Comparison of ENCODE assay signal across 12 mouse cellular contexts in the genomic region with DNA sequence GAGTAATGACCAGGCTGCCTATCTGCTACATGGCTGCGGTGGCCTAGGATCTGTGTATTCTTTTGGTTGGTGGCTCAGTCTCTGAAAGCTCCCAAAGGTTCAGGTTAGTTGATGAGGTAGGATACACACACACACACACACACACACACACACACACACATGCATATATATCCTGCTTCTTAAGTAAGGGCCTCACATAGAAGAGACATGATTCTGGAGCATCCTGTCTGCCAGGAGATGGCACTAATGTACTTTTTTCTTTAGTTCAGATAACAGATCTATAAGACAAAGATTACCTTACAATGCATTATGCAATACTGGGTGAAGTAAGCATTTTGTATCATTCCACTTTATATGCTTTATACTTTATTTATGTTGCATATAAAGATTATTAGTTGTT.
DNase-seq lines count a peak whose midpoint lies in the region; ATAC-seq and TF ChIP-seq lines count a peak whose summit lies in the region.
"Had no signal": no experiment of that assay in that cellular context is flagged by ENCODE, and none has a peak within 500 bp of the region (broad histone marks: within the 10 kb centered on the region; RNA-seq: fewer than 3 reads in every experiment).

No protein-coding gene starts in this region.

- no peaks in the 10 kb centered on the region for H3K27me3 ChIP-seq in forebrain, embryonic 12.5 days
- H3K27me3 ChIP-seq in midbrain, postnatal 0 days (ENCODE audit: insufficient read depth, low read length) = no peaks in the 10 kb centered on the region
- H3K27me3 ChIP-seq: embryonic facial prominence, embryonic 15.5 days; limb, embryonic 13.5 days had no signal

- DNase-seq in layer of hippocampus, adult 2 months (ENCODE audit: low spot score in 2 of 2) = no peak
- DNase-seq in layer of hippocampus, postnatal 36 days = no peak
- peak; percentile 24 for DNase-seq in brain, embryonic 18.5 days (ENCODE audit: low read depth, low spot score)
- DNase-seq in midbrain, postnatal 0 days (ENCODE audit: low spot score) = peak; percentile 78
- DNase-seq in ovary, postnatal 14 days (ENCODE audit: low spot score) = no peak
- no peak for DNase-seq in heart, postnatal 14 days
- DNase-seq in thymus, postnatal 4 days = no peak
- DNase-seq: adrenal gland, adult 2 months; lung, postnatal 14 days had no signal

- H3K27ac ChIP-seq in layer of hippocampus, adult 2 months = no peak overlapping the region
- H3K27ac ChIP-seq in forebrain, embryonic 12.5 days = no peak overlapping the region
- H3K27ac ChIP-seq in midbrain, postnatal 0 days (ENCODE audit: low read depth, low read length) = no peak overlapping the region
- H3K27ac ChIP-seq: embryonic facial prominence, embryonic 15.5 days; limb, embryonic 13.5 days had no signal

- H3K9ac ChIP-seq in forebrain, embryonic 12.5 days = no peak overlapping the region
- no peak overlapping the region for H3K9ac ChIP-seq in midbrain, postnatal 0 days (replicated peaks; ENCODE audit: low read length, poor library complexity, severe bottlenecking)
- H3K9ac ChIP-seq: embryonic facial prominence, embryonic 15.5 days; limb, embryonic 13.5 days had no signal

- no peaks in the 10 kb centered on the region for H3K9me3 ChIP-seq in forebrain, embryonic 12.5 days
- H3K9me3 ChIP-seq in midbrain, postnatal 0 days (ENCODE audit: low read length) = no peaks in the 10 kb centered on the region
- H3K9me3 ChIP-seq: embryonic facial prominence, embryonic 15.5 days; limb, embryonic 13.5 days had no signal

- TF ChIP-seq CTCF in layer of hippocampus, adult 2 months (conservative IDR thresholded peaks at IDR 0.05) = peak; percentile 69
- peak; percentile 75 for TF ChIP-seq CTCF in midbrain, postnatal 0 days (IDR thresholded peaks at IDR 0.05)

- H3K4me2 ChIP-seq in forebrain, embryonic 12.5 days = no peak overlapping the region
- no peak overlapping the region for H3K4me2 ChIP-seq in midbrain, postnatal 0 days (ENCODE audit: low read depth, low read length, poor library complexity, severe bottlenecking)
- H3K4me2 ChIP-seq: embryonic facial prominence, embryonic 15.5 days; limb, embryonic 13.5 days had no signal

- peak; percentile 58; the same call in 1 of the 2 replicates for ATAC-seq in forebrain, embryonic 12.5 days (ENCODE audit: low FRiP score)
- no peak for ATAC-seq in midbrain, postnatal 0 days (ENCODE audit: low FRiP score)

- 100% methylated on average over 1 of the region's 1 CpGs for WGBS in forebrain, embryonic 12.5 days
- WGBS in midbrain, postnatal 0 days = 95% methylated on average over 1 of the region's 1 CpGs

- intact Hi-C loops in heart, postnatal 14 days (cut with DNase I) = no loop called here

- H3K4me3 ChIP-seq in layer of hippocampus, adult 2 months = no peak overlapping the region
- H3K4me3 ChIP-seq in forebrain, embryonic 12.5 days (replicated peaks) = no peak overlapping the region
- H3K4me3 ChIP-seq in midbrain, postnatal 0 days (ENCODE audit: low read depth, low read length) = no peak overlapping the region
- H3K4me3 ChIP-seq: embryonic facial prominence, embryonic 15.5 days; limb, embryonic 13.5 days had no signal

- H3K4me1 ChIP-seq in forebrain, embryonic 12.5 days = no peaks in the 10 kb centered on the region
- H3K4me1 ChIP-seq in midbrain, postnatal 0 days (ENCODE audit: insufficient read depth, low read length) = no peaks in the 10 kb centered on the region
- H3K4me1 ChIP-seq: embryonic facial prominence, embryonic 15.5 days; limb, embryonic 13.5 days had no signal

- H3K36me3 ChIP-seq in forebrain, embryonic 12.5 days (replicated peaks) = no peaks in the 10 kb centered on the region
- H3K36me3 ChIP-seq in midbrain, postnatal 0 days (ENCODE audit: insufficient read depth, low read length) = no peaks in the 10 kb centered on the region
- H3K36me3 ChIP-seq: embryonic facial prominence, embryonic 15.5 days; limb, embryonic 13.5 days had no signal

Comparison
In these comparisons a context has a peak if more than half of its experiments do, and no peak if none do; other contexts are left out.
1. DNase-seq: peak in brain, embryonic 18.5 days (single experiment) and midbrain, postnatal 0 days (single experiment); none in layer of hippocampus, adult 2 months (0 of 2), layer of hippocampus, postnatal 36 days (0 of 2), ovary, postnatal 14 days (single experiment), heart, postnatal 14 days (0 of 2) and thymus, postnatal 4 days (single experiment).